Mouse (Mus musculus): ENCODE data around the gene 4933425L06Rik.

- TF ChIP-seq GATA1 (IDR thresholded peaks at IDR 0.05; ENCODE audit: low read length), result no peak
- TF ChIP-seq TAL1 (IDR thresholded peaks at IDR 0.05; ENCODE audit: low read length), result no peak
Observed at GRCm38 (mm10) chr13:105047377-105047776, 34.5 kb upstream of the 4933425L06Rik start.

Data from erythroblast, embryonic 14.5 days (primary cell).